8 mouse cellular contexts compared by ENCODE assay signal in the genomic region with DNA sequence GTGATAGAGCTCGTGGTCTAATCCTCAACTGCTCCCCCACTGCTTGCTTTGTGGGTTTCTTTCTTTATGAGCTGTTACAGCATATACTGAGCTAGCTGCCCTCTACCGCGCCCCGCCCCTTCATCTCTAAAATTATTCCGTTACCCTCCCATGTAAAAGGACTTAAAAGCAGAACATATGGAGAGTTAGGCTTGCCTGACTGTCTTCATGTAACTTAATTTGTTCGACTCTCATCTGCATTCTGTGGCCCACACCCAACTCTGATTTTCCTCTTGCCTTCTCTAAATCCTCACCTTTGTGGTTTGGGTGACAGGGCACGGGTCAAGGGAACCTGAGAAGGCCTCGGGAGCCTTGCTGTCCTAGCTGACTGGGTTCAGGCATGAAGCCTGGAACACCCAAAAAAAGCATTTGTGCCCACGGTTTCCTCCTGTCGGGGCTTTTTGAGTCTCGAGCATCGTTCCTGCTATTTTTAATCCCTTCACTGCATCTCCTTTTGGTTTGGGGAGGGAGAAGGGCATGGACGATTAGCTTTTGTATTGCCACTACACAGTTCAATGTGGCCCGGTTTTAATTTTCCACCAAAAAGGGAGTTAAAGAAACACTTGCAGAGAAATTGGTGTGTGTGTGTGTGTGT. TPM values are rescaled to one million over a fixed set of nuclear protein-coding genes. Genes with fewer than 3 reads are reported as not detected.
DNase-seq lines count a peak whose midpoint lies in the region; ATAC-seq lines count a peak whose summit lies in the region.

No protein-coding gene starts in this region.

- peak overlapping the region; percentile 57 for H3K4me3 ChIP-seq in hindbrain, embryonic 14.5 days (replicated peaks; ENCODE audit: low read length)
- peak overlapping the region; percentile 68; the same call in 1 of the 2 replicates for H3K4me3 ChIP-seq in midbrain, embryonic 14.5 days (replicated peaks; ENCODE audit: low read depth, low read length)

- intact Hi-C loops in left cerebral cortex, postnatal 4 days (cut with DNase I): no loop called here
- intact Hi-C loops in gastrocnemius, postnatal 36 days (cut with DNase I): no loop called here

- WGBS in hindbrain, embryonic 14.5 days: 51% methylated on average over 14 of the region's 14 CpGs
- 40% methylated on average over 14 of the region's 14 CpGs for WGBS in midbrain, embryonic 14.5 days

- no peak for ATAC-seq in hindbrain, embryonic 14.5 days (ENCODE audit: low FRiP score)
- ATAC-seq in midbrain, embryonic 14.5 days (ENCODE audit: low FRiP score, low TSS enrichment): no peak

- peak overlapping the region; percentile 63 for H3K4me2 ChIP-seq in hindbrain, embryonic 14.5 days (replicated peaks)
- peak overlapping the region; percentile 77 for H3K4me2 ChIP-seq in midbrain, embryonic 14.5 days (ENCODE audit: low read length)

- no peak overlapping the region for H3K9ac ChIP-seq in hindbrain, embryonic 14.5 days
- H3K9ac ChIP-seq in midbrain, embryonic 14.5 days (replicated peaks; ENCODE audit: low read length): no peak overlapping the region

- no peaks in the 10 kb centered on the region for H3K36me3 ChIP-seq in hindbrain, embryonic 14.5 days (replicated peaks; ENCODE audit: control insufficient read depth, insufficient read depth)
- no peaks in the 10 kb centered on the region for H3K36me3 ChIP-seq in midbrain, embryonic 14.5 days (ENCODE audit: control insufficient read depth, insufficient read depth, low read length)

- peak; percentile 6 for DNase-seq in adrenal gland, adult 2 months
- DNase-seq in adrenal gland, postnatal 25 days: no peak
- peak; percentile 29 for DNase-seq in left cerebral cortex, adult 11 months (ENCODE audit: low spot score)
- no peak for DNase-seq in left cerebral cortex, postnatal 4 days
- DNase-seq in hindbrain, embryonic 14.5 days (ENCODE audit: low spot score): no peak
- peak; percentile 16 for DNase-seq in midbrain, embryonic 14.5 days
- no peak for DNase-seq in embryo, embryonic 10 days (ENCODE audit: low spot score)
- DNase-seq in gastrocnemius, postnatal 36 days: no peak

- H3K27me3 ChIP-seq in hindbrain, embryonic 14.5 days (ENCODE audit: control insufficient read depth, insufficient read depth, low read length): no peaks in the 10 kb centered on the region
- H3K27me3 ChIP-seq in midbrain, embryonic 14.5 days (ENCODE audit: control insufficient read depth, insufficient read depth, low read length): no peaks in the 10 kb centered on the region

- no peaks in the 10 kb centered on the region for H3K9me3 ChIP-seq in hindbrain, embryonic 14.5 days (ENCODE audit: control insufficient read depth, low read length)
- H3K9me3 ChIP-seq in midbrain, embryonic 14.5 days (ENCODE audit: control insufficient read depth, low read length): no peaks in the 10 kb centered on the region

- peaks cover 6% of the 10 kb centered on the region; the same call in 1 of the 2 replicates for H3K4me1 ChIP-seq in hindbrain, embryonic 14.5 days (replicated peaks; ENCODE audit: control insufficient read depth, insufficient read depth, low read length)
- peaks cover 7% of the 10 kb centered on the region; the same call in 1 of the 2 replicates for H3K4me1 ChIP-seq in midbrain, embryonic 14.5 days (ENCODE audit: control insufficient read depth, insufficient read depth, low read length)

- H3K27ac ChIP-seq in hindbrain, embryonic 14.5 days: 0 out of 2 replicates have a peak overlapping the region, but pooled peaks have one; percentile 38
- no peak overlapping the region; the same call in 1 of the 2 replicates for H3K27ac ChIP-seq in midbrain, embryonic 14.5 days (replicated peaks; ENCODE audit: low read depth, low read length)

RNA-seq across cellular contexts. Expression of a gene that starts 1.4 kb away (rescaled TPM):
- 10 to 100 TPM; 11.6 to 15.9 TPM for total RNA-seq in adrenal gland, adult 2 months (2021)
- polyA plus RNA-seq in adrenal gland, adult 2 months (2012; rRNA removed): 1.1 TPM in 2 replicates
- 14.0 and 14.7 TPM in 2 replicates for total RNA-seq in adrenal gland, postnatal 25 days (2021)
- total RNA-seq in left cerebral cortex, postnatal 4 days (2021): 100 to 1,000 TPM; 105 to 128 TPM
- polyA plus RNA-seq in hindbrain, embryonic 14.5 days (2014; fragmentation: Nextera tagmentation; extraction: Ambion mirVana): 10.7 and 14.1 TPM in 2 replicates
- polyA plus RNA-seq in midbrain, embryonic 14.5 days (2014; fragmentation: Nextera tagmentation; extraction: Ambion mirVana): 8.9 and 10.4 TPM in 2 replicates
- 1 to 10 TPM; 2.5 to 4.4 TPM for total RNA-seq in gastrocnemius, postnatal 36 days (2021)

Comparison
In these comparisons a context has a peak if more than half of its experiments do, and no peak if none do; other contexts are left out.
1. DNase-seq: peak in adrenal gland, adult 2 months (single experiment), left cerebral cortex, adult 11 months (single experiment) and midbrain, embryonic 14.5 days (single experiment); none in adrenal gland, postnatal 25 days (single experiment), left cerebral cortex, postnatal 4 days (single experiment), hindbrain, embryonic 14.5 days (single experiment), embryo, embryonic 10 days (single experiment) and gastrocnemius, postnatal 36 days (0 of 2).